9 mouse cellular contexts compared by ENCODE assay signal in the genomic region with DNA sequence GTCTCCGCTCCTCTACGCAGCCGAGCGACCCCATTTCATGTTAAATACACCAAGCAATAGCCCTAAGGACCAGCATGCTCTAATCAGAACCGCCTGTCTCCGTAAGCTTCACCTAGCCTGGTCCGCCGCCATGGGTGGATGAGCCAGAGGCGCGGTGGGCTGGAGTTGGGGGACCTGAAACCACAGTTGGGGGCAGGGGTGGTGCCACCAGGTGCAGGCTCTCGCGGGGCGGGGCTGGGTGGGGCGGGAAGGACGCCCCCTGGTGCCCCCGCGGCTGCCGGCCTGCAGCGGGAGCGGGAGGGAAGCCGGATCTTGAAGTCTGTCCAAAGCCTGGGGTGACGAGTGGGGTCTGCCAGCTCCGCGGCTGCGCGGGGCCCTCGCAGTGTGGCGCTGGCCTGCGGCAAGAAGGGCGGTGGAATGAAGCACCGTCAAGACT. TPM values are rescaled to one million over a fixed set of nuclear protein-coding genes. Genes with fewer than 3 reads are reported as not detected.
DNase-seq lines count a peak whose midpoint lies in the region; ATAC-seq and TF ChIP-seq lines count a peak whose summit lies in the region.
"Had no signal": no experiment of that assay in that cellular context is flagged by ENCODE, and none has a peak within 500 bp of the region (broad histone marks: within the 10 kb centered on the region; RNA-seq: fewer than 3 reads in every experiment).

No protein-coding gene starts in this region.

- H3K4me1 ChIP-seq in heart, embryonic 14.5 days (ENCODE audit: control insufficient read depth in 2 of 2, insufficient read depth in 2 of 2, low read length in 2 of 2) = peaks cover 4 to 12% of the 10 kb centered on the region in 2 experiments; a peak in 2 of 4 replicates
- H3K4me1 ChIP-seq in kidney, postnatal 0 days (replicated peaks; ENCODE audit: insufficient read depth, low read length) = peaks cover 3% of the 10 kb centered on the region; the same call in 1 of the 2 replicates

- 0 out of 2 replicates have a peak, but pooled peaks have one; percentile 49 for ATAC-seq in heart, embryonic 14.5 days (ENCODE audit: insufficient number of reproducible peaks, insufficient read depth, low FRiP score, low read depth)
- ATAC-seq in kidney, postnatal 0 days (replicated peaks; ENCODE audit: low FRiP score, low read depth) = peak; percentile 58; the same call in 1 of the 2 replicates

- 11% methylated on average over 31 of the region's 31 CpGs for WGBS in heart, embryonic 14.5 days
- 14% methylated on average over 31 of the region's 31 CpGs for WGBS in kidney, postnatal 0 days

- peaks cover 14% of the 10 kb centered on the region for H3K36me3 ChIP-seq in heart, embryonic 14.5 days (ENCODE audit: control insufficient read depth, insufficient read depth, low read length)
- H3K36me3 ChIP-seq in kidney, postnatal 0 days (ENCODE audit: insufficient read depth, low read length) = peaks cover 7% of the 10 kb centered on the region; the same call in 1 of the 2 replicates

- peak; percentile 51 for DNase-seq in thymus, postnatal 0 days (ENCODE audit: low spot score)
- no peak for DNase-seq in thymus, postnatal 25 days
- DNase-seq in kidney, postnatal 0 days (ENCODE audit: low spot score) = no peak
- DNase-seq in lung, postnatal 4 days = peak; percentile 60 to 75
- DNase-seq in urinary bladder, postnatal 25 days (ENCODE audit: low spot score) = no peak
- DNase-seq in right cerebral cortex, postnatal 25 days = no peak
- no peak for DNase-seq in right cerebral cortex, postnatal 14 days

- peak overlapping the region; percentile 30 to 38 for H3K4me3 ChIP-seq in heart, embryonic 14.5 days (ENCODE audit: control insufficient read depth in 1 of 2, insufficient read depth in 1 of 2, low read depth in 1 of 2, low read length in 2 of 2)
- H3K4me3 ChIP-seq in kidney, postnatal 0 days (replicated peaks; ENCODE audit: low read depth, low read length) = peak overlapping the region; percentile 19

- no peaks in the 10 kb centered on the region for H3K9me3 ChIP-seq in heart, embryonic 14.5 days (ENCODE audit: control insufficient read depth, low read length)
- no peaks in the 10 kb centered on the region for H3K9me3 ChIP-seq in kidney, postnatal 0 days (replicated peaks; ENCODE audit: low read length)

- H3K9ac ChIP-seq in heart, embryonic 14.5 days (ENCODE audit: low read length) = peak overlapping the region; percentile 59
- H3K9ac ChIP-seq in kidney, postnatal 0 days (ENCODE audit: low read depth, low read length) = peak overlapping the region; percentile 43; the same call in 1 of the 2 replicates

- peak overlapping the region; percentile 82 for H3K4me2 ChIP-seq in heart, embryonic 14.5 days (ENCODE audit: low read length)
- peak overlapping the region; percentile 56 for H3K4me2 ChIP-seq in kidney, postnatal 0 days (ENCODE audit: low read length)

- TF ChIP-seq CTCF in kidney, postnatal 0 days (IDR thresholded peaks at IDR 0.05; ENCODE audit: low read depth) = peak; percentile 38; the same call in 1 of the 2 replicates

- no peaks in the 10 kb centered on the region for H3K27me3 ChIP-seq in heart, embryonic 14.5 days (ENCODE audit: control insufficient read depth, insufficient read depth, low read length)
- H3K27me3 ChIP-seq in kidney, postnatal 0 days (ENCODE audit: insufficient read depth, low read length) = no peaks in the 10 kb centered on the region

- no peak overlapping the region for H3K27ac ChIP-seq in heart, embryonic 14.5 days (replicated peaks in 1 of 2; ENCODE audit: control insufficient read depth in 1 of 2, insufficient read depth in 1 of 2, low read depth in 2 of 2, low read length in 2 of 2)
- H3K27ac ChIP-seq in kidney, postnatal 0 days = no peak overlapping the region

RNA-seq across cellular contexts. Expression of a gene that starts 1.1 kb away (rescaled TPM):
- polyA plus RNA-seq in thymus, postnatal 0 days (2015; fragmentation: Nextera tagmentation; extraction: Ambion mirVana) = not detected in 2 replicates
- polyA plus RNA-seq in heart, embryonic 14.5 days (2014; fragmentation: Nextera tagmentation; extraction: Ambion mirVana) = not detected in 2 replicates
- polyA plus RNA-seq in kidney, postnatal 0 days (2015; fragmentation: Nextera tagmentation; extraction: Ambion mirVana) = 4.5 and 6.4 TPM in 2 replicates
- polyA plus RNA-seq: large intestine, adult 2 months had no signal

RNA-seq across cellular contexts. Expression of a gene that starts 10.2 kb away (rescaled TPM):
- polyA plus RNA-seq in thymus, postnatal 0 days (2015; fragmentation: Nextera tagmentation; extraction: Ambion mirVana) = 0.80 and 0.82 TPM in 2 replicates
- polyA plus RNA-seq in heart, embryonic 14.5 days (2014; fragmentation: Nextera tagmentation; extraction: Ambion mirVana) = 14.9 and 20.4 TPM in 2 replicates
- polyA plus RNA-seq in kidney, postnatal 0 days (2015; fragmentation: Nextera tagmentation; extraction: Ambion mirVana) = 21.3 and 24.1 TPM in 2 replicates

Comparison
In these comparisons a context has a peak if more than half of its experiments do, and no peak if none do; other contexts are left out.
1. DNase-seq: peak in thymus, postnatal 0 days (single experiment) and lung, postnatal 4 days (2 of 2); none in thymus, postnatal 25 days (single experiment), kidney, postnatal 0 days (single experiment), urinary bladder, postnatal 25 days (single experiment), right cerebral cortex, postnatal 25 days (single experiment) and right cerebral cortex, postnatal 14 days (single experiment).